Mouse (Mus musculus) C2C12 (cell line): ENCODE measurements around the gene Irf3.

ENCODE experiments used
- CEBPB ChIP-seq: IDR thresholded peaks from one replicate; pipeline ENCODE4 v1.6.1; 2011; ENCODE audit warnings: low read depth, mild to moderate bottlenecking, control low read depth, moderate library complexity
- CTCF ChIP-seq: IDR thresholded peaks from one replicate; pipeline ENCODE4 v1.5.1; 2011; ENCODE audit not compliant: control insufficient read depth, insufficient read depth, insufficient read length
- MAX ChIP-seq: IDR thresholded peaks from one replicate; pipeline ENCODE4 v1.6.1; 2011; ENCODE audit warnings: mild to moderate bottlenecking, control low read depth
- MYOD1 ChIP-seq: IDR thresholded peaks from one replicate; pipeline ENCODE4 v1.6.1; 2011; ENCODE audit warnings: low read depth; ENCODE audit not compliant: control insufficient read depth, insufficient read length
- USF1 ChIP-seq: IDR thresholded peaks from one replicate; pipeline ENCODE4 v1.6.1; 2011; ENCODE audit warnings: low read depth, mild to moderate bottlenecking, control low read depth, moderate library complexity

- TF ChIP-seq CTCF (no peak), CEBPB (no peak), USF1 (no peak), MAX (no peak), MYOD1 (no peak)
Observed at GRCm38 (mm10) chr7:45046853-45047350, 49.5 kb downstream of the Irf3 start.
